Mouse (Mus musculus) limb, embryonic 14.5 days (tissue): ENCODE results near the gene D10Wsu102e. TPM values are rescaled to one million over a fixed set of nuclear protein-coding genes. Genes with fewer than 3 reads are reported as not detected.

Source experiments
- ATAC-seq: fragments of 200-750 bp; cut with Nextera tagmentation; 2 replicates; pipeline ENCODE4 v1.8.0; 2017; ENCODE audit warnings: low read depth, moderate number of reproducible peaks, moderate TSS enrichment; ENCODE audit not compliant: low FRiP score
- DNase-seq: peaks from one replicate; pipeline ENCODE4 v3.0.0-alpha.2; 2015; ENCODE audit warnings: low spot score
- H3K27ac ChIP-seq: fragments of 300-500 bp; sonication (generic); replicated peaks from 2 replicates; pipeline ENCODE4 v1.5.1; 2014; ENCODE audit warnings: low read depth, mild to moderate bottlenecking, low read length, moderate library complexity, mixed read lengths
- H3K27me3 ChIP-seq: fragments of 300-500 bp; sonication (generic); 2 replicates; pipeline ENCODE4 v1.6.1; 2014; ENCODE audit warnings: low read length, mixed read lengths; ENCODE audit not compliant: control insufficient read depth, insufficient read depth
- H3K36me3 ChIP-seq: fragments of 300-500 bp; sonication (generic); 2 replicates; pipeline ENCODE4 v1.6.1; 2014; ENCODE audit warnings: mild to moderate bottlenecking, low read length, moderate library complexity, mixed read lengths; ENCODE audit not compliant: control insufficient read depth, insufficient read depth
- H3K4me1 ChIP-seq: fragments of 300-500 bp; sonication (generic); 2 replicates; pipeline ENCODE4 v1.6.1; 2014; ENCODE audit warnings: antibody characterized with exemption, low read length, mixed read lengths; ENCODE audit not compliant: control insufficient read depth, insufficient read depth
- H3K4me2 ChIP-seq: fragments of 300-500 bp; sonication (generic); replicated peaks from 2 replicates; pipeline ENCODE4 v1.6.1; 2014; ENCODE audit warnings: low read depth, mild to moderate bottlenecking, low read length, moderate library complexity; ENCODE audit not compliant: severe bottlenecking
- H3K4me3 ChIP-seq: fragments of 300-500 bp; sonication (generic); replicated peaks from 2 replicates; pipeline ENCODE4 v1.5.1; 2014; ENCODE audit warnings: low read length
- H3K9ac ChIP-seq: fragments of 300-500 bp; sonication (generic); 2 replicates; pipeline ENCODE4 v1.6.1; 2014; ENCODE audit warnings: mild to moderate bottlenecking, low read depth, low read length, moderate library complexity; ENCODE audit not compliant: severe bottlenecking
- H3K9me3 ChIP-seq: fragments of 300-500 bp; sonication (generic); 2 replicates; pipeline ENCODE4 v1.6.1; 2016; ENCODE audit warnings: low read length; ENCODE audit not compliant: control insufficient read depth
- POLR2A ChIP-seq: fragments of 200-500 bp; IDR thresholded peaks from 2 replicates; pipeline ENCODE4 v1.8.0; 2012; ENCODE audit warnings: inconsistent platforms, mild to moderate bottlenecking, moderate library complexity, borderline replicate concordance; ENCODE audit not compliant: insufficient read depth, insufficient read length; ENCODE audit errors: extremely low read depth
- WGBS: fragments of 180-500 bp; shearing (Covaris S2); extraction: QIAGEN DNeasy Blood & Tissue Kit; methylation state at CpG from one replicate; pipeline ENCODE4 v1.1.7; 2014; 5-methylcytosine and 5-hydroxymethylcytosine counted together
- polyA plus RNA-seq, 2 experiments: library from polyadenylated mRNA; depleted of rRNA in 1 of 2; stranded (reverse) in 1 of 2; unstranded in 1 of 2; fragments of >200 nt; fragmentation: Nextera tagmentation in 1 of 2; extraction: Ambion mirVana in 1 of 2; gene quantifications; 2 replicates each; pipeline versions ENCODE4 v1.2.1 to v1.2.3; 2012 to 2014

Gene D10Wsu102e
- polyA plus RNA-seq, 2 experiments: 0.63 to 0.64 TPM

- Histone ChIP-seq H3K9me3 (no peaks in the 10 kb centered on the region), H3K9ac (no peak overlapping the region), H3K27ac (no peak overlapping the region), H3K4me3 (no peak overlapping the region), H3K36me3 (no peaks in the 10 kb centered on the region), H3K4me2 (no peak overlapping the region), H3K27me3 (peaks cover 7% of the 10 kb centered on the region; the same call in 1 of the 2 replicates), H3K4me1 (no peaks in the 10 kb centered on the region)
- WGBS: 71% methylated on average over 6 of the region's 6 CpGs
- no peak for TF ChIP-seq POLR2A
- DNase-seq (no peak), ATAC-seq (no peak)
These were observed 29.7 kb upstream of the D10Wsu102e start for GRCm38 (mm10) chr10:83330336-83330735.

- DNase-seq: no peak
- H3K4me3 ChIP-seq: no peak overlapping the region
- no peak for ATAC-seq
These were observed 28.2 kb upstream of the D10Wsu102e start for GRCm38 (mm10) chr10:83331811-83332210.

GRCm38 (mm10) chr10:83332581-83332980 is 27.4 kb upstream of the D10Wsu102e start:
- H3K4me1 ChIP-seq: no peaks in the 10 kb centered on the region
- H3K27me3 ChIP-seq: peaks cover 26% of the 10 kb centered on the region
- H3K27ac ChIP-seq: no peak overlapping the region
- H3K4me2 ChIP-seq: no peak overlapping the region
- no peaks in the 10 kb centered on the region for H3K36me3 ChIP-seq
- no peak overlapping the region for H3K9ac ChIP-seq
- H3K4me3 ChIP-seq: no peak overlapping the region
- whole genome bisulfite sequencing: 86% methylated on average over 11 of the region's 11 CpGs
- no peaks in the 10 kb centered on the region for H3K9me3 ChIP-seq
- DNase-seq: no peak
- no peak for TF ChIP-seq POLR2A
- ATAC-seq: no peak

More at GRCm38 (mm10) chr10:83331811-83332210, 28.2 kb upstream of the D10Wsu102e start:
- Histone ChIP-seq H3K27me3 (peaks cover 18% of the 10 kb centered on the region), H3K4me2 (no peak overlapping the region), H3K9me3 (no peaks in the 10 kb centered on the region), H3K4me1 (no peaks in the 10 kb centered on the region), H3K9ac (no peak overlapping the region), H3K27ac (no peak overlapping the region), H3K36me3 (no peaks in the 10 kb centered on the region)
- TF ChIP-seq POLR2A: no peak
- 87% methylated on average over 5 of the region's 5 CpGs for WGBS

- H3K27me3 ChIP-seq: peaks cover 35% of the 10 kb centered on the region
- ATAC-seq: no peak
- H3K36me3 ChIP-seq: no peaks in the 10 kb centered on the region
- no peaks in the 10 kb centered on the region for H3K4me1 ChIP-seq
- no peak for TF ChIP-seq POLR2A
- H3K4me2 ChIP-seq: no peak overlapping the region
- no peak overlapping the region for H3K27ac ChIP-seq
- WGBS: 36% methylated on average over 7 of the region's 7 CpGs
- H3K4me3 ChIP-seq: no peak overlapping the region
- no peaks in the 10 kb centered on the region for H3K9me3 ChIP-seq
- DNase-seq: no peak
- H3K9ac ChIP-seq: no peak overlapping the region
These were observed 23.7 kb upstream of the D10Wsu102e start for GRCm38 (mm10) chr10:83336336-83336735.

DNA sequence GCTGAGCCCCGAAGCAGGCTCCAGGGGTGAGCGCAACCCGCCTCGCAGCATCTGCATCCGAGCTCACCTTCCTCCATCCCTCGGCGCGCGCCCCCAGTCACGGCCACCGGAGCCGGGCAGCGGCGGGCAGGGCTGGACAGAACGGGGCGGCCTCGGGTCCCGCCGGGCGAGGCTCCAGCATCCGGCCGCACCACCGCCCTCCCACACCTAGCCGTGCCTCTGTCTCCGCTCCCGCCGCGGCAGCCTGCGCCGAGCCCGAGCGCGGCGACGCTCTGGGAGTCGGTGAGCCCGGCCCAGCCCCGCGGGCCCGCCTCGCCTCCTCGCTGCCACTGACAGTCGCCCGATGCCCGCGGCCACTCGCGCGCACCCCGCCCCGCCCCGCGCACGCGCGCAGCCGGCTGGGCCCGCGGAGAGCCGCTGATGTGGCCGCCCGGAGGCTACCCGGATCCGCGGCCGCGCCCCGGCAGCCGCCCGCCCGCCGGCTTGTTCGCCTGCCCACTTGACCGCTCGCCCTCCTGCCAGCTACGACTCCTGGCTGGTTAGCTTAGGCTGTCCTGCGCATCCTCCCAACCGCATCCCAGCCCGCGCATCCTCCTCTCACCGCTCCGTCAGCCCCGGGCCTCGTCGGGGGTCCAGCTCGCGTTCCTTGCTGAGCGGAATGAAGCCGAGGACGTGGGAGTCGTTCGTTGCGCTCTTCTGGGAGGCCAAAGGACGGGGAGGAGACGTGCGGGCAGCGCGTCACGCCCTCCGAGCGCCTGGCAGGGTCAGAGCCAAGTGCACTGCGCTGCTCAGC is 22.7 kb upstream of the D10Wsu102e start, which contains the start of gene Slc41a2:
TSS of gene Slc41a2 (minus strand) at position 724 of the 793 bp plus-strand sequence.
- Histone ChIP-seq H3K36me3 (no peaks in the 10 kb centered on the region), H3K9ac (peak within 1 kb of the TSS; percentile 71), H3K9me3 (no peaks in the 10 kb centered on the region), H3K27ac (peak within 1 kb of the TSS; percentile 8; the same call in 1 of the 2 replicates), H3K4me3 (peak within 1 kb of the TSS; percentile 67), H3K4me2 (peak within 1 kb of the TSS; percentile 95), H3K27me3 (peaks cover 35% of the 10 kb centered on the region), H3K4me1 (no peaks in the 10 kb centered on the region)
- DNase-seq (peak; percentile 20), ATAC-seq (peak; percentile 64)
- WGBS: 4% methylated on average over 64 of the region's 102 CpGs
- TF ChIP-seq POLR2A: 0 out of 2 replicates have a peak, but pooled peaks have one; percentile 39
